Mouse (Mus musculus) brain, embryonic 18.5 days (tissue): ENCODE results near the gene Ptprj.

Source experiments
- DNase-seq: peaks from one replicate; pipeline ENCODE4 v3.0.0-alpha.2; 2012; ENCODE audit warnings: low read depth, low spot score

Ptprj gene

DNA sequence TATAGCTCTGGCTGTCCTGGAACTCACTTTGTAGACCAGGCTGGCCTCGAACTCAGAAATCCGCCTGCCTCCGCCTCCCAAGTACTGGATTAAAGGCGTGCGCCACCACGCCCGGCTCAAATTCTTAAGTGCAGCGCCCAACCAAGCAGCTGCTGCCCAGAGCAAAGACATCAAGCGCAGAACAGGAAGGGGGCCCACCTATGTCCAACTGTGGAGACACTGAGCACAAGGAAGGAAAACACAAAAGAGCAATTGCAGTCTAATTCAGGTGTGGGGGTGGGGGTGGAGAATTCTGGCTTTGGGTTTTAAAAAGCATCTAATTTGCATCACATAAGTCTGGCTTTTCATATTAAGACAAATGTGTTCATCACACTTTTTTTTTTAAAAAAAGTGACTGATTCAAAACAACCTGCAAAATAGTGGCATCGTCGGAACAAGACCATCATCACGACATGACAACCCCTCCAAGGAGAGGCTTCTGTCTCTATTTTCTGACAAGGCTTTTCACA lies 20.7 kb downstream of the Ptprj start:
- DNase-seq: no peak

- no peak for DNase-seq
These were observed 21.3 kb downstream of the Ptprj start for GRCm38 (mm10) chr2:90559015-90559687.

DNA sequence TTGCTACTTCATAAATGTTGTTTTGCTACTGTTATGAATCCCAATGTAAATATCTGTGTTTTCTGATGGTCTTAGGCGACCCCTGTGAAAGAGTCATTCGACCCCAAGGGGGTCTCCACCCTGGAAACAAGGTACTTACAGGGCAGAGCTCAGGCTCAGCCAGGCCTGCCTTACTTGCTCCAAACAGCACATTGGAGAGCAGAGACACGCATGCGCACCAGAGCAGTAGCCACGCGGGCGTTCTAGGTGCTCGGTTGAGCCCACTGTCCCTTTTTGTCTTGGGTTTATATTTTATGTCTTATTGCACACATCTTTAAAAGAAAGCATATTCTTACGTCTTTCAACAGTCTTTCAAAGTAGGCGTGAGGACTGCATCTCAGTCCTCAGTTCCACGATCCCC lies 22.1 kb downstream of the Ptprj start:
- DNase-seq: no peak

DNA sequence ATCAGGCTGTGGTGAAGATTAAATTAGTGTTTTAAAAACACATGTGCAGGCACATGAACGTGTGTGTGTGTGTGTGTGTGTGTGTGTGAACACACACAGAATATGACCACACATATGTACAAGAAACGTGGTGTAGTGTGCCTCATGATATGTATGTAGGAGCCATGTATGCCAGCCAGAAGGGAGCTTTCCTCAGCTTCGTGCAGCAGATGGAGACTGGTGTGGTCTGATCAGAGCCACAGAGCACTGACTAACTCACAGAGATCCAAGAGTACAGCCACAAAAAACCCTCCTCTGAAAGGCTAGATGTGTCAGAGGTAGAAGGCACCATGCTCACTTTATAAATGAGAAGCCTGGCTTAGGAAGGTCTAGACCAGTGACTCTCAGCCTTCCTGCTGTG lies 22.5 kb downstream of the Ptprj start:
- DNase-seq: no peak

GRCm38 (mm10) chr2:90555744-90556143 lies 24.7 kb downstream of the Ptprj start:
- no peak for DNase-seq

- DNase-seq: no peak
These were observed 25.6 kb downstream of the Ptprj start for GRCm38 (mm10) chr2:90554806-90555205.

GRCm38 (mm10) chr2:90553861-90554260 lies 26.6 kb downstream of the Ptprj start:
- DNase-seq: no peak

DNA sequence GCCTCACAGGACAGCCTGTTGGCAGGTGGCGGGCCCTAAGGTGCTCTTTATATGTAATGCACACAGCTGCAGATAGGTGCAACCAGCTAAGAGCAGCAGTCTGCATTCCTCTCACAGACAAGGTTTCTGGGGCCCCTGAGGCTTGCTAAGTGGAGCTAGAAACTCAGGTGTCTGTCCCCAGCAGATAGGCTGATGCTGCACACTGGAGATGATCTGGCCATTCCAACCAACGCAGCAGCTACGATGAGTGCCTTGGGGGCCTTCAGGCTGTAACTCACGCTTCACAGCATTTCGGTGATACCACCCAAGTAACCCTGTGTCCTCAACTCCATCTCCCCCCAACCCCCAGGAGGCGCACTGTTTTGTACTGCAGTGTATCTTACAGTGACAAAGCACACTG lies 29.8 kb downstream of the Ptprj start:
- no peak for DNase-seq

DNA sequence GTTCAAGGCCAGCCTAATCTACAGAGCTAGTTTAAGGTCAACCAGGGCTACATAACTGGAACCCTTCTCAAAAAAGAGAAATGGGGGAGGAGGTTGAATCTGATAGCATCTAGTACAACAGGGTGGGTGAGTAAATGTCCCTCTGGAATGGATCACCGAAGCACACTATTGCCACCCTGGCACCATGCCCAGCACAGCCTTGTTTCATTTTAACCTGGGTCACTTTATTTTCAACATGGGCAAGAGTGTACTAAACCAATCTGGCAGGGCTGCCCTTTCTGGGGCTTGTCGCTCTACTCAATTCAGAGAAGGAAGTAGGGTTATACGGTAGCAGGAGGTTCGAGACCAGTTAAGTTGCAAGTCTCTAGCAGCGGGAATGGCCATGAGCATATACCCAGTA lies 31.9 kb downstream of the Ptprj start:
- no peak for DNase-seq

DNA sequence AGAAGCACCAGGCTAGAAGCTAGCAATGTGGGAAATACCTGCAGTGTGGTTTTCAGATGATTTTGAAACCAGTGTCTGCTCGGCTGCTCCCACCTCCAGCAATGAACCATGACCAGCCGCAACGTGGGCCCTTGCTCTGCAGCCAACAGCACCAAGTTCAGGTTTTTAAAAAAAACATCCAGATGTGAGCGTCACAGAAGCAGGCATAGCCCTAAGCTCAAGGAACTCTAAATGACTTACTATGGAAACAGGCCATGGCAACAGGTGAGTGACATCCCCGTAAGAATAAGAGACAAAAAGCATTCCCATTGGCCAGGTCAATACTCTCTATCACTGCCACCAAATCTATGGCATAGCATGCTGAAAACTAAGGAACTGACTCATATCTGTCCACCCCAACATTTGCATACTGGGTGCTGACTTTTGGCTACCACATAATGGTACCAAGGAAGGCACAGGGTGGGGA lies 33.3 kb downstream of the Ptprj start:
- DNase-seq: no peak

DNA sequence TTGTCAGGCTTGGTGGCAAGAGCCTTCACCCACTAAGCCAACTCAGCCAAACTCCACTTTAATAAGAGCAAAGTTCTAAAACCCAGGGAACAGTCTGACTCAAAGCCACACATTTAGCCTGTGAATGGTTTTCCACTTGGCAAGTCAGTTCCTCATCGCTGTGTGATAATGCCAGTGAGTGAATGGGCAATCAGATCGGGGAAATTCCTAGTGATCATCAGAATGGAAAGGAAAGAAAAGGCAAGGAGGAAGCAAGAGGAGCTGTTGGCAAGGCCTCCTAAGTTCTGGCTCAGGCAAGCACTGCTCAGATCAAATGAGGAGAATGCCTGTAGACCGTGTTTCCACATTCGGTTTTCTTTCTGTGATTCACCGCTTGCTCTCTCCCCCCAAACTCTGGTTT lies 35.2 kb downstream of the Ptprj start:
- peak; percentile 36 for DNase-seq

DNA sequence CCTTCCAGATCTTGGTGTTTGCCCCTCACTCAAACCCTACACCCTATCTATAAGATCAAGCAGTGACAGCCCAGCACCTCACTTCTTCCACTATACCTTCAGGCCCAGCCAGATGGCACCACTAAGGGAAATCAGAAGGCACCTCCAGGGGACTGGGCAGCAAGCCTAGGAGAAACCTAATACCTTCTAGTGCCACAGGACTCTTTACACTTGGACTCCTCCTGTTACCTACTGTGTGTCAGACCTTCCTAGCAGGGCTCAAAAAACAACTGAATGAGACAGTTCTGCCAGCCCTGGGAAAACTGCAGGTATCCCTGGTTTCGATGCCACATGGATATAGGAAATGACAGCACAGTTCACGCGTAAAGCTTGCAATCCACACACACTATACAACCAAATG lies 36.5 kb downstream of the Ptprj start:
- no peak for DNase-seq

- DNase-seq: no peak
These were observed 37.2 kb downstream of the Ptprj start for GRCm38 (mm10) chr2:90543106-90543702.

DNA sequence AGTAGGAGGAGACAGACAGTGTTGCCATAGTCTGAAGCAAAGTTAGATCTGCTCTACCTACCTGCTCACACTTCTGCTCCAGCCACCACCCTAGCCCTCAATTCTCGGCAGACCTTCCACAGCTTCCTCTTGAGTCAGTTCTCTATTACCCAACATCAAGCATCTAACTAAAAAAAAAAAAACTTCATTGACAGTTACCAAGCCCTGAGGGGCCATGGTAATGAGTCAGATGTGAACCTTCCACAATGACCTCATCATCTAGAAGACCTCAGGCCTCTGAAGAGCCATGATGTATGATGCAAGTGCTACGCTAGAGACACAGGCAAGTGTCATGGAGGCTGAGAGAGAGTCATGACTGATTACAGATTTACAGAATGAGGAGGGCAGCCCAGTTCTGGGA lies 37.8 kb downstream of the Ptprj start:
- DNase-seq: no peak

GRCm38 (mm10) chr2:90539206-90539605 lies 41.2 kb downstream of the Ptprj start:
- no peak for DNase-seq

- no peak for DNase-seq
These were observed 43.2 kb downstream of the Ptprj start for GRCm38 (mm10) chr2:90537244-90537643.

DNA sequence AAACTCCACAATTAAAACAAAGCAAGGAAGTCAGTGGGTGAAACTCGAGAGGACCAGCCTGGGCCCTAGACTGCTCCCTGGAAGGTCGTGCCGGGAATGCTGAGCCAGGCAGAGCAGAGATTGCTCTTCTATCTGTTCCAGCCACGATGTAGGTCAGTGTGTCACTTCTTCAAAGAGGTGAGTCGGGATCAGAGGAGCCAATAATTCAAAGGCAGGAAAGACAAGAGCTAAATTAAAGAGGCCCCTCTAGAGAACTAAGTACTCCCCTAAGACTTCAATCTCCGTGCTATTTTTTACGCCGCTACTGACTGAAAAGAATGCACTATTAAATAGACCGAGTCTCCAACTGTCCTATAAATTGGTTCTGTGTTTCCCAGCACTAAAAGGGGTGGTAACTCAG lies 43.9 kb downstream of the Ptprj start:
- DNase-seq: no peak

GRCm38 (mm10) chr2:90534751-90535150 lies 45.7 kb downstream of the Ptprj start:
- DNase-seq: no peak

GRCm38 (mm10) chr2:90533944-90534343 lies 46.5 kb downstream of the Ptprj start:
- DNase-seq: no peak

- no peak for DNase-seq
These were observed 48.4 kb downstream of the Ptprj start for GRCm38 (mm10) chr2:90532095-90532494.

DNA sequence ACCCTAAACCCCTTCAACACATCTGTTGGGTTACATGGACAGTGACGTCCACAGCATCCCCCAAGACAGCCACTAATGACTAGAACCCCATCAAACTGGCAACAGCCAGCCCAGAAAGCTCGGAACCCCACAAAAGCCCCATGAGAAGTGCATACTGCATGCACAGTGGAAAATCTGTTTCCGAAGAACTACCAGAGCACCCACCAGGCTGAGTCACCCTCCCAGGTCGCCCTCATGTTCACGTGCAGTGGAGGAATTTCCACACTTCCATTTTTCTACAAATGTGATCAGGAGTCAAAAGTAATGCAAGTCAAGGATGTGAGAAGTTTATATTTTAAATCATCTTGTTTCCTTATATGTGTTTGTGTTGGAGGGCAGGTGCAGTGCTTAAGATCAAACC lies 52.3 kb downstream of the Ptprj start:
- DNase-seq: no peak

DNA sequence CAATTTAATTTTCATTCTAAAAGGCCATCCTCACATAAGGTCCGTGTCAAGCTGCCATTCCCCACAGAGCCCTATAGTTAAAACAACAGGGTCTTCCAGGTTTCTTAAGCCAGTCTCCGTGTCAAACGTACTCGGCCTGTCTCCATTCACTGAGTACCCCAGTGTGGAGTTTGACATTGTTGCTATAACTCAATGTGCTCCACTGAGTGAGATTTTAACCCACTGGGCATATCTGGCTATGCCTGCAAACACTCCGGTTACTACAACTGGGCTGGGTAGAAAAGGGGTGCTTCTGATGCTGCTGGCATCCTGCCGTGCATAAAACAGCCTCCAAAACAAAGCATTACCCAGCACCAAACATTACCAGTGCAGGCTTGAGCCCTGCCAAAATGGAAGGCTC lies 53.5 kb downstream of the Ptprj start:
- no peak for DNase-seq

- peak; percentile 30 for DNase-seq
These were observed 53.9 kb downstream of the Ptprj start for GRCm38 (mm10) chr2:90526564-90526963.
